Mouse (Mus musculus) ovary, adult 18-20 months (tissue): Measurements from ENCODE around the gene Mcpt2.
"Not testable (repeated sequence)": the region's sequence is repeated elsewhere in the genome, so short reads cannot be mapped to it uniquely, and the experiment has no call there.

ENCODE experiments used
- DNase-seq: peaks from one replicate; pipeline ENCODE4 v3.0.0; 2022; ENCODE audit warnings: low spot score, mixed read lengths

The Mcpt2 gene

DNA sequence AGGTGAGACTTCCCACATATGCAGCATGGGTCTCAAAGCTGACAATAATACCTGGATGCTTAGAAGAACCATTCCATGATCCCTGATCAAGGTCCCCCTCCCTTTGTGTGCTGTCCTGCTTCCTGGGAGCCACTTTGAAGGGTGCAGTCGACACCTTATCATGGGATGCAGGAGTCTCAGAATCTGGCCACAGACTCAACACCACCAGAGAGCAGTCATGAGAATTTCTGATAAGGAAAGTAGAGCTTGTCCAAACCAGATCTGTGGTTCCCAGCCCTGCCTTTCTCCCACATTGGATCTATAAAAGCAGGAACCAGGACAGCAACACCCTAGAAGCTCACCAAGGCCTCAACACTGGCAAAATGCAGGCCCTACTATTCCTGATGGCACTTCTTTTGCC, at the start of gene Mcpt2:
TSS of gene Mcpt2 (plus strand) at position 250 of the 400 bp plus-strand sequence.
- DNase-seq = not testable (repeated sequence)

DNA sequence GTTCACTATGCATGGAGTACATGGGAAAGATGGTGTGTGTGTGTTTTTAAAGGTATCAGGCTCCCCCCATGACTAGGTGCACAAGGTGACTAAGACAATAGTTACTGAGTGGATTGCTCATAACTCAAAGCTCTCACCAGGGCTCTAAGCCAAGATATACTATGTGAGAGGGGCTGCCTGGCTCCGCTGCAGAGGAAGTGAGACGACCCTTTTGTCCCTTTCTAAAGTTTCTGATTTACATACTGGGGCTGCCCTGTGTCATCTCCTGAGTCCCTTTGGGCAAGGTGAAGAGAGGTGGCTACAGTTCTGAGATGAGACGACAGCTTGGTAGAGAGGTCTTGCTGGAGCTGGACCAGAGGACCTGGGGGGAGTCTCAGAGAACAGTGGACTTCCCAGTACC, 28.7 kb upstream of the Mcpt2 start:
- no peak for DNase-seq

DNA sequence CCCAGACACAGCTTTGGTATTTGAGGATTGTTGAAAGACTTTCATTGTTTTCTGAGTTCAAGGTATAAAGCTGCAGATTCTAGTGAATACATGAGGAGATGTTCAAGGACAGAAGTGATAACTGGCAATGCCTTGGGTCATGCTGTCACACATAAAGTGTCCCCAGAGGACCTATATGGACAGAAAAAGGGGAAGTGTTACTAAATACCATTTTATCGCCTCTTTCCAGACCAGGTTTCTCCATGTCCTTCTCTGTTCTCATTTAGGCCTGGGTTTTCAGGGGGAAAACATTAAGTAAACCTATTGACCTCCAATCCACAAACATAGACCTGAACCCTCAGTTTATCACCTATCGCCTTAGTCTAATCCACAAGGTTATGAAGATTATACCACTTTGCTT, 27.9 kb upstream of the Mcpt2 start:
- DNase-seq = no peak

DNA sequence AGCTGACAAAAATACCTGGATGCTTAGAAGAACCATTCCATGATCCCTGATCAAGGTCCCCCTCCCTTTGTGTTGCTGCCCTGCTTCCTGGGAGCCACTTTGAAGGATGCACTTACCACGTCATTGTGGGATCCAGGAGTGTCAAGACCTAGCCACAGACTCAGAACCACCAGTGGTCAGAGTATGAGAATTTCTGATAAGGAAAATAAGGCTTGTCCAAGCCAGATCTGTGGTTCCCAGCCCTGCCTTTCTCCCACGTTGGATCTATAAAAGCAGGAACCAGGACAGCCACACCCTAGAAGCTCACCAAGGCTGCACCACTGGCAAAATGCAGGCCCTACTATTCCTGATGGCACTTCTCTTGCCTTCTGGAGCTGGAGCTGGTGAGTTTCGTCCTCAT, 24.2 kb upstream of the Mcpt2 start, which contains the start of gene Mcpt1:
TSS of gene Mcpt1 (plus strand) at position 301 of the 400 bp plus-strand sequence.
- not testable (repeated sequence) for DNase-seq

DNA sequence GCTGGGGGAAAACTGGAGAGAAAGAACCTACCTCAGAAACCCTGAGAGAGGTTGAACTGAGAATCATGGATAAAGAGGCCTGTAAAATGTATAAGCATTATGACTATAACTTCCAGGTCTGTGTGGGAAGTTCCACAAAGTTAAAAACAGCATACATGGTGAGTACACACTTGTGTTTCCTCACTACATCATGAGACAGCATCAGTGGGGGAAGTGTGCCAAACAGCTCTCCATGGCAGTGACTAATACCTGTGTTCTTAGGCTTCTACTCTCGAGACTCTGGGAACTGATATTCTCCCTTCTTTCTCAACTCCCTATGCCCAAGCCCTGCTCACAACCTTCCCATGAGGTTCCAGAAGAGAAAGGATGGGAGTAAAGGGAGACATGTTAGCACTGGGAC, 22.4 kb upstream of the Mcpt2 start:
- no peak for DNase-seq

DNA sequence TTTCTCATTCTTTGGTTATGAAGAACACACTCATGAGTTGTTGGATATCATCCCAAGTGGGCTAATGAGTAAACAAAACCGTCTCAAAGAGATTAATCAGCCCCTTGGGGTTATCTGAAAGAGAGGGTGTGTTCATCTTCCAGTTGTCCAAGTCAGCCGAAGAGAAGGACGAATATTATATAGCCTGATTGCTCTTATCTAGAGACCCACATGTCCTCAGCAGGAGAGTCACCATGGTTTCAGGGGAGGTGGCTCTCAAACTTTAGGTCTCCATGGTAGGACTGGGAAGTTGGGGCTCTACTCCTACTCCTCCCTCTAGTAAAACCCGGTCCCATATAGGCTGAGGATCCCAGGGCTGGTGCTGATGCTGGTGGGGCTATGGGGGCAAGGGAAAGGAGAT, 20.5 kb upstream of the Mcpt2 start:
- DNase-seq = not testable (repeated sequence)

DNA sequence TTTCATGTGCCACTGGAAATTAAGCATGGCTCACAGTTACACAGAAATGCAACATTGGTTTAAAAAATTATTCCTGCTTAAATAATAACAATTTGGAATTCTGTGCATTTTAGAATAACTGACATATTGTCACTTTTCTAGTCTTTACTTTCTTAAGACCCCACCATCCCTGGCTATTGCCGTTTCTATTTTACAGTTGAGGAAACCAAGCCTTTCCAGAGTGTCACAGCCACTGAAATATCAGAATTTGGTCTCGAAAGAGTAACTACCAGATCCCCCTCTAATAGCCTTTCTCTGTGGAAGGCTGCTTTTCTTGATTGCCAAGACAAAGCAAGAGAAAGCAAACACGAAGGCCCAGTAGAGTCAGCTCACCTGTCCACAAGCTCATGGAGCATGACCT, 11.4 kb upstream of the Mcpt2 start, which contains the start of gene Mcpt9:
TSS of gene Mcpt9 (minus strand) at position 101 of the 400 bp plus-strand sequence.
- not testable (repeated sequence) for DNase-seq

DNA sequence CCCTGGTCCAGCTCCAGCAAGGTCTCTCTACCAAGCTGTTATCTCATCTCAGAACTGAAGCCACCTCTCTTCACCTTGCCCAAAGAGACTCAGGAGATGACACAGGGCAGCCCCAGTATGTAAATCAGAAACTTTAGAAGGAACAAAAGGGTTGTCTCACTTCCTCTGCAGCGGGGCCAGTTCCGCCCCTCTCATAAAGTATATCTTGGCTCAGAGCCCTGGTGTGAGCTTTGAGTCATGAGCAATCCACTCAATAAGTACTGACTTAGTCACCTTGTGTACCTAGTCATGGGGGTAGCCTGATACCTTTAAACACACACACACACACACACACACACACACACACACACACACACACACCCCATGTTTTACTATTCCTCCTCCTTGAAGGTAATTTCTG, 7.4 kb upstream of the Mcpt2 start:
- DNase-seq = no peak

DNA sequence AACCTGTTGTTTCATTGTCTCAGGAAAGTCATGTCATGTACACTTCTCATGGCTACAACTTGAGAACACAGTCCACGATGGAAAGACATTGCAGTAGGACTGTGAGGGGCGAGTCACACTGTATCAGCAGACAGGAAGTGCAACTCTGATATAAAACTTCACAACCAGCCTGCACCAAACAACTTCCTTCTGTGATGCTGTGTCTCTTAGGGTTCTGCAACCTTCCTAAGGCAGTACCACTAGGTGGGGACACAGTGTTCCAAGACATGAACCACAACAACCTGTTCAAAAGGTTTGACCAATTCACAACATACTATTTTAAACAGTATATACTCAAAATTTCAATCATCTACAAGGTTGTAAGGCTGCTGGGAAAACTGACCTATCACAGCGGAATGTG, 13.6 kb downstream of the Mcpt2 start:
- no peak for DNase-seq

DNA sequence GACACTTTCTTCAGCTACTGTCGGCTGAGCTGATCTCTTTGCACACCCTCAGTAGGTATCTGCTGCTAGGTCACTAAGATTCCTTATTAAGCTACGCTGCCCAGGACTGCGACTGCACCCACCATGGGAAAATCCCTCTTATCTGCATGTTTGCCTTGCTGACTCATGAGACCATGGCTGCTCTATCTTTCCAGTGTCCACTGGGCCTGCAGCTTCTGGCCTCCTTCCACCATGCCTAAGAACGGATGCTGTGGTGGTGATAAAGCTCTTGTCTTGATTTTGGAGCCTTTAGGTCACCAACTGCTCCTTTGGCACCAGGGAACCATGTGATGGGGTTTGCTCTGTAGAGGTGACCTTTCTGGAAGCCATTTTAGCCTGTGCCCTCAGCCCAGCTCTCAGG, 15.9 kb downstream of the Mcpt2 start:
- DNase-seq = no peak

DNA sequence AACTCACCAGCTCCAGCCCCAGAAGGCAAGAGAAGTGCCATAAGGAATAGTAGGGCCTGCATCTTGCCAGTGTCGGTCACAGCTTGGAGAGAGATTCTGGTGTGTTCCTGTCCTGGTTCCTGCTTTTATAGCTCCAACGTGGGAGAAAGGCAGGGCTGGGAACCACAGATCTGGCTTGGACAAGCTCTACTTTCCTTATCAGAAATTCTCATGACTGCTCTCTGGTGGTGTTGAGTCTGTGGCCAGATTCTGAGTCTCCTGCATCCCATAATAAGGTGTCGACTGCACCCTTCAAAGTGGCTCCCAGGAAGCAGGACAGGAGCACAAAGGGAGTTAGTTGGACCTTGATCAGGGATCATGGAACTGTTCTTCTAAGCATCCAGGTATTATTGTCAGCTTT, 20.4 kb downstream of the Mcpt2 start, which contains the start of gene Mcpt4:
TSS of gene Mcpt4 (minus strand) at position 101 of the 400 bp plus-strand sequence.
- DNase-seq = not testable (repeated sequence)

DNA sequence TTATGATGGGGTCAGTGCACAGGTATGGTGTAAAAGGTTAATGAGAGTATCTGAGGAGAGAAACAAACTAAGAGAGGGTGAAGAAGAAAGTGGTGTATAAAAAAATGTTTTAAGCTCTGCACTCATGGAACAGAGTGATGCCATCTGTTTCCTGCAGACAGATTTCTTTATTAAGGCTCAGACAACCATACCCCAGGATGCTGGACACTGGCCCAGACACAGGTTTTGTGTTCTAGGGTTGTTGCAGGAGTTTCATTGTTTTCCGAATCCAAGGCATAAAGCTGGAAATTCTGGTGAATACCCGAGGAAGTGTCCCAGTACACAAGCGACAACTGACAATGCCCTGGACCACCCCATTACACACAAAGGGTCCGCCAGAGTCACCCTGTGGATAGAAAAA, 40.2 kb downstream of the Mcpt2 start:
- DNase-seq = no peak

DNA sequence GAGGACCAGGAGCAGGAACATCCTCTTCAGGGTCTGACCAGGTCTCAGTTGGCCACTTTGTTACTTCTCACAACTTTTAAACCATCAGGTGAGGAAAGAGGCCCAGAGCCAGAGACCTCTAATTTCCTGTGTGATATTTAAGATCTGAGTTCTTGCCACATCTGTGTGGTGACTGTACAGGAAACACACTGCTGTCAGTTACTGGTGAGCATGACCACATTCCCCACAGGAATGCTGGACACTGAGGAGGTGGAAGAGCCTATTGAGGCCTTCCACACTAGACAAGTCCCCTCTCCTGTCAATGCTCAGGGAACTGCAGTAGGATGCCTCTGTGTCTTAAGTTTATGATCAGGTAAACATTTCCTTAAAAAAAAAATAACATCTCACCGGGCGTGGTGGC, 43.3 kb downstream of the Mcpt2 start, which contains the start of gene Mcpt8:
TSS of gene Mcpt8 (minus strand) at position 107 of the 400 bp plus-strand sequence.
- no peak for DNase-seq

DNA sequence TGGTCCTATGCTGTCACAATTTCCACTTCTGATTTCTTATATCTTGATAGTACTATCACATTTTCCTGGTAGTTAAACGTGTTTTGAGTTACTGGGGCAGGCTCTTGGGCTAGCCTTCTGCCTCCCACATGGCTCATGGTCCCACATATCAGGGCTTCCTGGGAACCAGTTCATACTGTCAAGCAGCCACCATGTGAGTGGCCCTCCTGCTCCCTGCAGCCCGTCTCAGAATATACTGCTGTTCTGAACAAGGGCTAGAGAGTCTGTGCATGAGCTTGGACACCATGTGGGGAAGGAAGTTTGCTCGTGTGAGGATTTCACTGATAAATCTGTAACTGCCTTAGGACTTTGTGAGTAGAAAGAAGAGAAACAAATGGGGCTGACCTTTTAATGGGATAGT, 44.9 kb downstream of the Mcpt2 start:
- DNase-seq = no peak

DNA sequence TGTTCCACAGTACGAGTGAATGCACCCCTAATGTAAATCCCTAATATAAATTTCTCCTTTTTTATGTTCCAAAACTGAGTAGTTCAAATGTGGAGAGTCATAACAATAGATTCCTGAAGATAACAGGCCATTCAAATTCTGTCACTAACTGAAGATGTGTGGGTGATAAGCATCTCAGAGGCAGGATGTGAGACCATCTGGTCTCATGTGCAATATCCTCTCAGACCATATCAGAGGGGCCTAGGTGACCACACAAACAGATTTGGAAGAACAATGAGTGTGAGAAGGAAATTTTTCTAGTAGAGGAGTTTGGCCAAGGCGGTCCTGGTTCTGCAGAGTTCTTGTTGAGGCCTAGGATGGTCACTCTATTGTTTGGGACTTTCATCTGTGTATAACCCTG, 51.5 kb downstream of the Mcpt2 start:
- DNase-seq = no peak
